Mouse (Mus musculus) right cerebral cortex, postnatal 4 days (tissue): Measurements from ENCODE around the gene Gm7075.
"Not testable (repeated sequence)": the region's sequence is repeated elsewhere in the genome, so short reads cannot be mapped to it uniquely, and the experiment has no call there.

Experiments
- DNase-seq: peaks from one replicate; pipeline ENCODE4 v3.0.0-alpha.2; 2022

Gene Gm7075

GRCm38 (mm10) chr10:63415850-63416249 lies 5.7 kb downstream of the Gm7075 start:
- DNase-seq: no peak

GRCm38 (mm10) chr10:63415287-63415686 lies 6.3 kb downstream of the Gm7075 start:
- no peak for DNase-seq

- no peak for DNase-seq
These were observed 8.8 kb downstream of the Gm7075 start for GRCm38 (mm10) chr10:63412756-63413155.

GRCm38 (mm10) chr10:63411674-63412073 lies 9.9 kb downstream of the Gm7075 start:
- DNase-seq: not testable (repeated sequence)

- no peak for DNase-seq
These were observed 11.2 kb downstream of the Gm7075 start for GRCm38 (mm10) chr10:63410162-63410956.

GRCm38 (mm10) chr10:63403636-63404035 lies 18.0 kb downstream of the Gm7075 start:
- DNase-seq: no peak

GRCm38 (mm10) chr10:63402731-63403504 lies 18.7 kb downstream of the Gm7075 start:
- no peak for DNase-seq

- DNase-seq: no peak
These were observed 24.6 kb downstream of the Gm7075 start for GRCm38 (mm10) chr10:63396963-63397362.

- no peak for DNase-seq
These were observed 32.6 kb downstream of the Gm7075 start for GRCm38 (mm10) chr10:63388948-63389347.

GRCm38 (mm10) chr10:63386991-63387390 lies 34.6 kb downstream of the Gm7075 start:
- no peak for DNase-seq

GRCm38 (mm10) chr10:63386444-63386843 lies 35.1 kb downstream of the Gm7075 start:
- peak; percentile 80 for DNase-seq

- DNase-seq: not testable (repeated sequence)
These were observed 35.7 kb downstream of the Gm7075 start for GRCm38 (mm10) chr10:63385897-63386296.

GRCm38 (mm10) chr10:63382372-63383279 lies 39.0 kb downstream of the Gm7075 start, which contains the start of gene Dnajc12:
Gene Dnajc12 (plus strand): TSS chr10:63382443.
- peak; percentile 69 for DNase-seq

GRCm38 (mm10) chr10:63381498-63382280 lies 39.9 kb downstream of the Gm7075 start, which contains the start of gene Sirt1:
Gene Sirt1 (minus strand): TSS chr10:63381704.
- DNase-seq: peak; percentile 14

GRCm38 (mm10) chr10:63378948-63379680 lies 42.5 kb downstream of the Gm7075 start:
- DNase-seq: no peak

- DNase-seq: peak; percentile 46
These were observed 44.1 kb downstream of the Gm7075 start for GRCm38 (mm10) chr10:63377468-63377867.

GRCm38 (mm10) chr10:63376303-63376702 lies 45.3 kb downstream of the Gm7075 start:
- no peak for DNase-seq
